Mouse (Mus musculus) embryonic fibroblast, embryonic 13.5 days (primary cell): ENCODE data around the gene Opa3. TPM values are rescaled to one million over a fixed set of nuclear protein-coding genes. Genes with fewer than 3 reads are reported as not detected.

Source experiments
- H3K27ac ChIP-seq: 2 replicates; pipeline ENCODE4 v1.5.1; 2012; ENCODE audit warnings: low read length, control low read depth, inconsistent platforms; ENCODE audit not compliant: insufficient read depth
- H3K4me1 ChIP-seq: 2 replicates; pipeline ENCODE4 v1.6.1; 2011; ENCODE audit warnings: low read length; ENCODE audit not compliant: control insufficient read depth, insufficient read depth
- H3K4me3 ChIP-seq: 2 replicates; pipeline ENCODE4 v1.5.1; 2011; ENCODE audit warnings: mild to moderate bottlenecking, control low read depth, low read length; ENCODE audit not compliant: insufficient read depth
- CTCF ChIP-seq: IDR thresholded peaks from 2 replicates; pipeline ENCODE4 v1.5.1; 2011; ENCODE audit warnings: mild to moderate bottlenecking, control low read depth, low read length, moderate library complexity, borderline replicate concordance; ENCODE audit not compliant: insufficient read depth
- POLR2A ChIP-seq: IDR thresholded peaks from 2 replicates; pipeline ENCODE4 v1.6.1; 2011; ENCODE audit warnings: low read depth, mild to moderate bottlenecking, control low read depth, low read length, moderate library complexity
- polyA plus RNA-seq: library from polyadenylated mRNA; stranded (reverse); fragments of >200 nt; gene quantifications from 2 replicates; pipeline ENCODE4 v1.2.4, GENCODE M21; 2011; ENCODE audit warnings: low read depth; ENCODE audit not compliant: missing spikeins, insufficient read length

Gene Opa3
- polyA plus RNA-seq, 1 experiment, result 24.4 TPM

DNA sequence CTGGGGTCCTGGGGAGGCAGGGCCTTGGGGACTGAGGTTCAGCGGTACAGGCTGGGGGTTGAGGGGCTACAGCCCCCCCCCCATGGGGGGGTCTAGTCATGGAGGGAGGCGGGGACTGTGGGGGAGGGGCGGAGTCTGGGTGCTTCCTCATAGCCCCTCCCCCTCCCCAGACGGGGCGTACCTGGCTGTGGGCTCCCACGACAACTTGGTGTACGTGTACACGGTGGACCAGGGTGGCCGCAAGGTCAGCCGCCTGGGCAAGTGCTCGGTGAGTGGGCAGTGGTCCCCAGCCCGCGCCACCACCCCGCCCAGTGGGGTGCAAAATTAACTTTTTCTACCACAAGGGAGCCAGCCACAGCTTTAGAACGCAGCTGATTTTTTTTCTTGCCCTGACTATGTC is 26.5 kb upstream of the Opa3 start:
- TF ChIP-seq POLR2A (no peak), CTCF (no peak)
- Histone ChIP-seq H3K4me3 (no peak overlapping the region), H3K27ac (no peak overlapping the region), H3K4me1 (no peaks in the 10 kb centered on the region)

DNA sequence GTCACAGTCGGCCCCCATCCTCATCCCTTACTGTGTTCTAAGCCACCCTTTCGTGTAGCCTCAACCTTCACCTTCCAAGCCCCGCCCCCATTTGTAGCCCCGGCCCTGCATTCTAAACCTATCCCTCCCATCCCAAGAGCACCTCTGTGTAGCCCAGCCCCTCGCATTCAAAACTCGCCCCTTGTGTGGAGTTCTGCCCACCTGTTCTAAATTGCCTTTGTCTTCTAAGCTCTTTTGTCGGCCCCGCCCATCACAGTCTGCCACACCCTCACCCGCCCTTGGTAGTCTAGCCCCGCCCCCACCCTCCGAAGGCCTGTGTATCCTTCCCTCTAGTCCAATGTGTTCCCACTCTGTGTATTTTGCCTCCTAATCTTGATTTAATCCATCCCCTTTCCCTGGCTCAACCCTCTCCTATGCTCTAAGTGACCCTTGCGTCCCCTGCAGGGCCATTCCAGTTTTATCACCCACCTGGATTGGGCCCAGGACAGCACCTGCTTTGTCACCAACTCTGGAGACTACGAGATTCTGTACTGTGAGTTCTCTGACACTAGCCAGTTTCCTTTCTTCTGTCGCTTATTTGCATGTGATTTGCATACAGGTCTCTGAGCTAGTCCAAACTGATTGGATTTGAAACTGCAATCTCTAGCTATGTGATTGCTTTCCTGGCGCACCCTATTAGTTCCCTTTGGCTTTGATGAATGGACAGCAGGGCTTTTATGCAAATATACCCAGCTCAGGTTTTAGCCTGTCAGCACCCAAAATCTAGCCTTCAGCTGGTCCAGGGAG is 25.9 kb upstream of the Opa3 start:
- Histone ChIP-seq H3K4me3 (no peak overlapping the region), H3K4me1 (no peaks in the 10 kb centered on the region), H3K27ac (no peak overlapping the region)
- no peak for TF ChIP-seq POLR2A
- TF ChIP-seq CTCF, result no peak

DNA sequence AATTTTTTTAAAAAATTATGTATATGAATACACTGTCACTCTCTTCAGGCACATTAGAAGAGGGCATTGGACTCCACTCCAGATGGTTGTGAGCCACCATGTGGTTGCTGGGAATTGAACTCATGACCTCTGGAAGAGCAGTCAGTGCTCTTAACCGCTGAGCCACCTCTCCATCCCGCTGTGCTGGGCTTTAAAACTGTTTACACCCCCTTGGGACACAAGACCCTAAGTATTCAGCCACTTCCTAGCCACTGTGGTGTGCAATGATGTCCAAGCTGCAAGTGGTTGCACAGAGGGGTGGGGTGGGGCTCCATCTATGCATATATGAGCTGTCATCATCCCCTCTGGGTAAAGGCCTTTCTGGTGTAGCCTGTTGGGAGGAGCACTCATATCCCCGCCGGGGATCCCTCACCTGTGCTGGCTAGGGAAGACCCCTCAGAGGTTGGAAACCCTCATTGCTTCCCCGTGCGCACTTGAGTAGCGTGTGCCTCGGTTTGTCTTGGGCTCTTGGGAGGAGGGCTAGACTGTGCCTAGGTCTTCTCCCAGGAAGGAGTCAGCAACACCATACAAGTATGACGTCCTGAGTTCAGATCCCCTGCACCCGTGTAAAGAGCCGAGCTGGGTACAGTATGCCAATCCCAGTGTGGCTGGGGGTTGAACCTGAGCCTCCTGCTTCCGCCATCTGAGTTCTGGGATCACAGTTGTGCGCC is 19.8 kb upstream of the Opa3 start:
- no peak overlapping the region for H3K4me3 ChIP-seq
- no peak for TF ChIP-seq POLR2A
- no peak overlapping the region for H3K27ac ChIP-seq
- H3K4me1 ChIP-seq, result no peaks in the 10 kb centered on the region

DNA sequence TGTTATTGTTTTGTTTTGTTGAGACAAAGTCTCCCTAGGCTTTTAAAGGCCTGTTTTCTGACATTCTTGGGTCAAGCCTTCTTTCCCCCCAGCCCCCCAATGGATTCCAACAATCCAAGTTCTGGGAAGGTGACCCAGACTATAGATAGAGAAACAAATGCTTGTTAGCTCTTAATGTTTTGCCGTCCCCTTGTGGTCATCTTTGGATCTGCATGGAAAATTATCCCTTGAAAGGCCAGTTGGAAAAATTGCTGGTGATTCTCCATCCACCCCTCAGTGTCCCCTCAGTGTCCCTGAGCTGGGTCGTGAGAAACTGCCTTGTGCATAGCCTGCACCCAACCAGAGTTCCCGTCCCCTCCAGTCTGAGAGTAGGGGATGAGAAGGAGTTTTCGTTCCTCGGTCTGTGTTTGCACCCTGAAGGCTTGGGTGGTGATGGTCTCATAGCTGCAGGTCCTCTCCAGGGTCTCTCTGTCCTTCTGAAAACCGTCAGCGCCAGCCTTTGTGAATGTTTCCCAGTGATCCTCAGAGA is 19.1 kb upstream of the Opa3 start:
- no peaks in the 10 kb centered on the region for H3K4me1 ChIP-seq
- no peak overlapping the region for H3K4me3 ChIP-seq
- no peak overlapping the region for H3K27ac ChIP-seq
- TF ChIP-seq CTCF (no peak), POLR2A (no peak)

DNA sequence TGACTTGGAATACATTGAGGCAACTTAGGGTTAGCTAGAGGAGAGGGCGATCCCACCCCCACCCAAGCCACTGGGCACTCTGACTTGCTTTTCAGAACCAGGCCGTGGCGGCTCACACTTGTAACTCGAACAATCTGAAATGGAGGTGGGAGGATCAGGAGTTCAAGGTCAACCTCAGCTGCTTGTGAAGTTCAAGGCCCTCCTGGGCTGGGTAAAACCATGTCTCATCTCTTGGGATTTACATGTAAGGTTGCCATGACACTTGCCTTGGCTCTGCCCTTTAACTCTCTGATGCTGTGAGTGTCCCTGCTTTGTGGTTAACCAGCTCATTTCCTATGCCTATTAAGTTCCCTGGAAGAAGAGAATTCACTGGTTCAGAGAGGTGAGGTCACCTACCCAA is 18.6 kb upstream of the Opa3 start:
- H3K4me3 ChIP-seq, result no peak overlapping the region
- TF ChIP-seq CTCF (no peak), POLR2A (no peak)
- H3K4me1 ChIP-seq, result no peaks in the 10 kb centered on the region
- H3K27ac ChIP-seq, result no peak overlapping the region

DNA sequence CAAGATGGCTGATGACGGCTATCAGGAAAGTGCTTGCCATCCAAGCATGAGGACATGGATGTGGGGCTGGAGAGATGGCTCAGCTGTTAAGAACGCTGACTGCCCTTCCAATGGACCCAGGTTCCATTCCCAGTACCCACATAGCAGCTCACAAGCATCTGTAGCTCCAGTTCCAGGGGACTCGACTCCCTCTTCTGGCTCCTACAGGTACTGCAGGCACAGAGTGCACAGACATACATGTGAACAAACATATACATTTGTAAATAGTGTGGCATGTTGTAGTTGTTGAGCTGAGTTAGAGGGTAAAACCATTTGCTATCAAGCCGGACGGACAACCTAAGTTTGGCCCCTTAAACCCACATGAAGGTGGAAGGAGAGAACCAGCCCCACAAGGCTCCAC is 18.1 kb upstream of the Opa3 start:
- TF ChIP-seq CTCF, result no peak
- no peak for TF ChIP-seq POLR2A
- Histone ChIP-seq H3K4me1 (no peaks in the 10 kb centered on the region), H3K27ac (no peak overlapping the region), H3K4me3 (no peak overlapping the region)

DNA sequence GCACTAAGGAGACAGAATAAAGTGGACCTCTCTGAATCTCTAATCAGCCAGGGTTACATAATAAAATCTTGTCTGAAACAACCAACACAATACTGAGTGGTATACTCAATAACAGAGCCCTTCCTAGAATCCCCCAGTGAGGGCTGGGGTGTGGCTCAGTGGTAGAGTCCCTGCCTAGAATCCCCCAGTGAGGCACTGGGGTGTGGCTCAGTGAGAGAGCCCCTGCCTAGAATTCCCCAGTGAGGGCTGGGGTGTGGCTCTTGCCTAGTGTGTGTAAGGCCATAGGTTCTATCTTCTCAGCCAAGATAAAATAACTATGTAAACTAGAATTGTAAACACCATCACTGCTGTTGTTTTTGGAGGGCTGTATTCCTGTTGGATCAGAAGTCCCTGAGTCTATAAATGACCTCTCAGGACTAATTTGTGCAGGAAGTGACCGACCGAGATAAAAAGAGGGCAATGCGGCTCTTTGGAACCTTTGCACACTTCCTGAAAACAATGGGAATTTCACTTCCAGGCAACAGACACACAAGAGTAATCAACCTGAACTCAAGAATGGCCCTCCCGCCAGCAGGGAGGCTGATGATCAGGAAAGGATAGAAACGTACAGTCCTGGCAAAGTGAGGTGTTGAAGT is 17.0 kb upstream of the Opa3 start:
- Histone ChIP-seq H3K4me3 (no peak overlapping the region), H3K27ac (no peak overlapping the region), H3K4me1 (no peaks in the 10 kb centered on the region)
- TF ChIP-seq POLR2A (no peak), CTCF (no peak)

DNA sequence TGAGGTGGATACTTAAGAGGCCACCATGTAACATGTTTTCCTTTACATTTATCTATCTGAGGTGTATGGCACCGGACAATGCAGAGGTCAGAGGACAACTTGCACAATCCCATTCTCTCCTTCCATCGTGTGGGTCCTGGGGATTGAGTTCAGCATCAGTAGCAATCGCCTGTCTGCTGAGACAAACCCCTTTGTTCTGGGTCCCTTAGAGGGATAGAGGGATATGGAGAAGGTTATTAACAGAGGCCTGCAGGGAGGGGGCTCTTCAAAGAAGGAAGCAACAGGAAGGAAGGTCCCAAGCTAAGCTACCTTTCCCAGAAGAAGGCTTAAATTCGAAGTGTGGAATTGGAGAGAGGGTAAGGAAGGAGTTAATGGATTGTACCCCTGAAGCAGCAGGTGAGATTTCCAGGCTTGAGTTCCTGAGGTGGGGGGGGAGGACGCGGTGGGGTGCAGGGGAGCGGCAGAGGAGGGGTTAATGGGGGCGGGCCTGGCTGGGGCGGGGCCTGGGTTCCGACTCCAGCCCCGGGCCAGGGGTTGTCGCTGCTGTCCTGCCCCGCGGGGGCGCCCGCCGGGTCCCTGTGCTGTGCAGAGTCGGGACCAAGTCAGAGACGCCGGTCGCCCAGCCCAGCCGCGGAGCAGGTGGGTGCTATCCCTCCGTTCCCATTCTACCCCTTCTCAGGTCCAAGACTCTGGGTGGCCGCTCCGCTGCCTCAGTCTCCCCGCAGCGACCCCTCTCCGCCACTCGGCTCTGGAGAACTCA is 16.0 kb upstream of the Opa3 start, which contains the start of gene Gpr4:
Gpr4 (plus strand) TSS at position 543 of the 760 bp plus-strand sequence.
- H3K27ac ChIP-seq, result no peak within 1 kb of the TSS
- no peak within 1 kb of the TSS; the same call in 1 of the 2 replicates for H3K4me3 ChIP-seq
- TF ChIP-seq CTCF (no peak), POLR2A (no peak)
- no peaks in the 10 kb centered on the region for H3K4me1 ChIP-seq

DNA sequence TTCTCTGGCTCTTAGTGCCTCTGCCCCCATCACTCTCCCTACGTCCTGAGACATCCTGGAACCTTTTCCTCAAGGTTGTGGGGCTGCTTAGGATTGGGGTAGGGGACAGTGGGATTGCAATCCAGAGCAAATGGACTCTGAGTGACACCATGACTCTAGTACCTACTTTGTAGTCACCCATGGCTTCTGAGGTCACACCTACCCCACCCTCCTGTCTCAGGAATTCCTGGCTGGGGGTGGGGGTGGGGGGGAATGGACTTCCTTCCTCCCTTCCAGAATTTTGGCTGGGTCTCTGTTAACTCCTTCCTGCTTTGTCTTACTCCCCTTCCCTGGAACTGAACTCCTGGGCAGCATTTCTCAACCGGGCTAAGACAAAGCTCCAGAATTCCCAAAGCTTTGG is 14.7 kb upstream of the Opa3 start:
- Histone ChIP-seq H3K4me3 (no peak overlapping the region), H3K27ac (no peak overlapping the region), H3K4me1 (no peaks in the 10 kb centered on the region)
- TF ChIP-seq POLR2A (no peak), CTCF (no peak)
